Mouse (Mus musculus): ENCODE measurements around the gene Rabep1. TPM values are rescaled to one million over a fixed set of nuclear protein-coding genes. Genes with fewer than 3 reads are reported as not detected.
A peak's percentile ranks its signal among the peaks of the same experiment; 100 is the strongest.

Rabep1 gene
- polyA plus RNA-seq, 1 experiment from 2014 or later, result 33.0 TPM

GRCm38 (mm10) chr11:70808101-70808500 is 36.5 kb upstream of the Rabep1 start:
- Histone ChIP-seq H3K4me2 (ENCODE audit: low read depth, severe bottlenecking) (no peak overlapping the region), H3K4me1 (ENCODE audit: control insufficient read depth, insufficient read depth, low read length) (no peaks in the 10 kb centered on the region), H3K9ac (ENCODE audit: low read length) (no peak overlapping the region), H3K9me3 (ENCODE audit: control insufficient read depth, low read length) (no peaks in the 10 kb centered on the region), H3K4me3 (ENCODE audit: low read depth, low read length) (no peak overlapping the region), H3K36me3 (ENCODE audit: control insufficient read depth, insufficient read depth, low read length) (no peaks in the 10 kb centered on the region), H3K27ac (replicated peaks; ENCODE audit: low read depth, low read length) (no peak overlapping the region), H3K27me3 (ENCODE audit: control insufficient read depth, insufficient read depth, low read length) (no peaks in the 10 kb centered on the region)
- 79% methylated on average over 3 of the region's 3 CpGs for WGBS
- DNase-seq (ENCODE audit: low spot score) (no peak), ATAC-seq (ENCODE audit: insufficient number of reproducible peaks, low FRiP score, low TSS enrichment, low read depth) (no peak)

- no peak for DNase-seq (ENCODE audit: low spot score)
- Histone ChIP-seq H3K4me1 (ENCODE audit: control insufficient read depth, insufficient read depth, low read length) (no peaks in the 10 kb centered on the region), H3K9me3 (ENCODE audit: control insufficient read depth, low read length) (no peaks in the 10 kb centered on the region), H3K4me3 (ENCODE audit: low read depth, low read length) (no peak overlapping the region), H3K27me3 (ENCODE audit: control insufficient read depth, insufficient read depth, low read length) (no peaks in the 10 kb centered on the region), H3K4me2 (ENCODE audit: low read depth, severe bottlenecking) (no peak overlapping the region), H3K27ac (replicated peaks; ENCODE audit: low read depth, low read length) (no peak overlapping the region), H3K36me3 (ENCODE audit: control insufficient read depth, insufficient read depth, low read length) (no peaks in the 10 kb centered on the region), H3K9ac (ENCODE audit: low read length) (no peak overlapping the region)
- no peak for ATAC-seq (ENCODE audit: insufficient number of reproducible peaks, low FRiP score, low TSS enrichment, low read depth)
- WGBS, result 25% methylated on average over 1 of the region's 1 CpGs
Observed at GRCm38 (mm10) chr11:70809011-70809410, 35.6 kb upstream of the Rabep1 start.

GRCm38 (mm10) chr11:70811041-70811440 is 33.5 kb upstream of the Rabep1 start:
- WGBS, result 88% methylated on average over 5 of the region's 5 CpGs
- ATAC-seq (ENCODE audit: insufficient number of reproducible peaks, low FRiP score, low TSS enrichment, low read depth), result no peak
- Histone ChIP-seq H3K36me3 (ENCODE audit: control insufficient read depth, insufficient read depth, low read length) (no peaks in the 10 kb centered on the region), H3K9me3 (ENCODE audit: control insufficient read depth, low read length) (no peaks in the 10 kb centered on the region), H3K4me1 (ENCODE audit: control insufficient read depth, insufficient read depth, low read length) (no peaks in the 10 kb centered on the region), H3K4me3 (ENCODE audit: low read depth, low read length) (no peak overlapping the region), H3K27me3 (ENCODE audit: control insufficient read depth, insufficient read depth, low read length) (no peaks in the 10 kb centered on the region), H3K27ac (replicated peaks; ENCODE audit: low read depth, low read length) (no peak overlapping the region), H3K4me2 (ENCODE audit: low read depth, severe bottlenecking) (no peak overlapping the region), H3K9ac (ENCODE audit: low read length) (no peak overlapping the region)
- DNase-seq (ENCODE audit: low spot score), result no peak

- no peak for DNase-seq (ENCODE audit: low spot score)
- Histone ChIP-seq H3K27ac (replicated peaks; ENCODE audit: low read depth, low read length) (no peak overlapping the region), H3K4me2 (ENCODE audit: low read depth, severe bottlenecking) (no peak overlapping the region), H3K27me3 (ENCODE audit: control insufficient read depth, insufficient read depth, low read length) (no peaks in the 10 kb centered on the region), H3K9me3 (ENCODE audit: control insufficient read depth, low read length) (no peaks in the 10 kb centered on the region), H3K36me3 (ENCODE audit: control insufficient read depth, insufficient read depth, low read length) (no peaks in the 10 kb centered on the region), H3K4me3 (ENCODE audit: low read depth, low read length) (no peak overlapping the region), H3K9ac (ENCODE audit: low read length) (no peak overlapping the region), H3K4me1 (ENCODE audit: control insufficient read depth, insufficient read depth, low read length) (no peaks in the 10 kb centered on the region)
- 78% methylated on average over 13 of the region's 13 CpGs for WGBS
- ATAC-seq (ENCODE audit: insufficient number of reproducible peaks, low FRiP score, low TSS enrichment, low read depth), result no peak
Observed at GRCm38 (mm10) chr11:70811471-70812240, 32.9 kb upstream of the Rabep1 start.

- Histone ChIP-seq H3K9ac (ENCODE audit: low read length) (no peak within 1 kb of the TSS), H3K27ac (replicated peaks; ENCODE audit: low read depth, low read length) (no peak within 1 kb of the TSS), H3K27me3 (ENCODE audit: control insufficient read depth, insufficient read depth, low read length) (no peaks in the 10 kb centered on the region), H3K4me1 (ENCODE audit: control insufficient read depth, insufficient read depth, low read length) (no peaks in the 10 kb centered on the region), H3K4me3 (ENCODE audit: low read depth, low read length) (no peak within 1 kb of the TSS), H3K4me2 (ENCODE audit: low read depth, severe bottlenecking) (no peak within 1 kb of the TSS), H3K9me3 (ENCODE audit: control insufficient read depth, low read length) (no peaks in the 10 kb centered on the region), H3K36me3 (ENCODE audit: control insufficient read depth, insufficient read depth, low read length) (no peaks in the 10 kb centered on the region)
- 85% methylated on average over 7 of the region's 7 CpGs for WGBS
- ATAC-seq (ENCODE audit: insufficient number of reproducible peaks, low FRiP score, low TSS enrichment, low read depth) (no peak), DNase-seq (ENCODE audit: low spot score) (no peak)
Observed at GRCm38 (mm10) chr11:70812365-70812764, 32.2 kb upstream of the Rabep1 start, which contains the start of gene Scimp. Gene Scimp, minus strand, starts transcription at chr11:70812586.

GRCm38 (mm10) chr11:70815071-70815470 is 29.5 kb upstream of the Rabep1 start:
- no peak overlapping the region for H3K9ac ChIP-seq (ENCODE audit: low read length)
- no peak overlapping the region for H3K27ac ChIP-seq (replicated peaks; ENCODE audit: low read depth, low read length)
- WGBS, result 82% methylated on average over 8 of the region's 8 CpGs
- no peak overlapping the region for H3K4me2 ChIP-seq (ENCODE audit: low read depth, severe bottlenecking)
- no peak for ATAC-seq (ENCODE audit: insufficient number of reproducible peaks, low FRiP score, low TSS enrichment, low read depth)
- no peaks in the 10 kb centered on the region for H3K9me3 ChIP-seq (ENCODE audit: control insufficient read depth, low read length)
- no peak overlapping the region for H3K4me3 ChIP-seq (ENCODE audit: low read depth, low read length)
- H3K4me1 ChIP-seq (ENCODE audit: control insufficient read depth, insufficient read depth, low read length), result no peaks in the 10 kb centered on the region
- H3K27me3 ChIP-seq (ENCODE audit: control insufficient read depth, insufficient read depth, low read length), result no peaks in the 10 kb centered on the region
- DNase-seq (ENCODE audit: low spot score), result no peak
- no peaks in the 10 kb centered on the region for H3K36me3 ChIP-seq (ENCODE audit: control insufficient read depth, insufficient read depth, low read length)

GRCm38 (mm10) chr11:70815498-70816078 is 29.0 kb upstream of the Rabep1 start:
- Histone ChIP-seq H3K36me3 (ENCODE audit: control insufficient read depth, insufficient read depth, low read length) (no peaks in the 10 kb centered on the region), H3K9me3 (ENCODE audit: control insufficient read depth, low read length) (no peaks in the 10 kb centered on the region), H3K4me3 (ENCODE audit: low read depth, low read length) (no peak overlapping the region), H3K9ac (ENCODE audit: low read length) (no peak overlapping the region), H3K4me1 (ENCODE audit: control insufficient read depth, insufficient read depth, low read length) (no peaks in the 10 kb centered on the region), H3K27ac (replicated peaks; ENCODE audit: low read depth, low read length) (no peak overlapping the region), H3K4me2 (ENCODE audit: low read depth, severe bottlenecking) (no peak overlapping the region), H3K27me3 (ENCODE audit: control insufficient read depth, insufficient read depth, low read length) (no peaks in the 10 kb centered on the region)
- 31% methylated on average over 6 of the region's 6 CpGs for WGBS
- DNase-seq (ENCODE audit: low spot score), result peak; percentile 66
- no peak for ATAC-seq (ENCODE audit: insufficient number of reproducible peaks, low FRiP score, low TSS enrichment, low read depth)

GRCm38 (mm10) chr11:70816770-70817169 is 27.8 kb upstream of the Rabep1 start:
- 77% methylated on average over 4 of the region's 4 CpGs for WGBS
- H3K27ac ChIP-seq (replicated peaks; ENCODE audit: low read depth, low read length), result no peak overlapping the region
- no peaks in the 10 kb centered on the region for H3K36me3 ChIP-seq (ENCODE audit: control insufficient read depth, insufficient read depth, low read length)
- no peak overlapping the region for H3K9ac ChIP-seq (ENCODE audit: low read length)
- ATAC-seq (ENCODE audit: insufficient number of reproducible peaks, low FRiP score, low TSS enrichment, low read depth) (no peak), DNase-seq (ENCODE audit: low spot score) (no peak)
- no peaks in the 10 kb centered on the region for H3K9me3 ChIP-seq (ENCODE audit: control insufficient read depth, low read length)
- H3K4me1 ChIP-seq (ENCODE audit: control insufficient read depth, insufficient read depth, low read length), result no peaks in the 10 kb centered on the region
- no peak overlapping the region for H3K4me2 ChIP-seq (ENCODE audit: low read depth, severe bottlenecking)
- no peaks in the 10 kb centered on the region for H3K27me3 ChIP-seq (ENCODE audit: control insufficient read depth, insufficient read depth, low read length)
- H3K4me3 ChIP-seq (ENCODE audit: low read depth, low read length), result no peak overlapping the region
